Mouse (Mus musculus) forebrain, embryonic 10.5 days (tissue): Measurements from ENCODE around the gene Gm7347. TPM values are rescaled to one million over a fixed set of nuclear protein-coding genes. Genes with fewer than 3 reads are reported as not detected.
"Not testable (repeated sequence)": the region's sequence is repeated elsewhere in the genome, so short reads cannot be mapped to it uniquely, and the experiment has no call there.

ENCODE experiments used
- DNase-seq: peaks from one replicate; pipeline ENCODE4 v3.0.0-alpha.2; 2017; ENCODE audit warnings: low spot score; ENCODE audit errors: extremely low spot score
- H3K27ac ChIP-seq: fragments of 300-500 bp; sonication (generic); 2 replicates; pipeline ENCODE4 v1.5.1; 2016; ENCODE audit warnings: mild to moderate bottlenecking
- H3K27me3 ChIP-seq: fragments of 300-500 bp; sonication (generic); 2 replicates; pipeline ENCODE4 v1.6.1; 2016; ENCODE audit warnings: mild to moderate bottlenecking; ENCODE audit not compliant: poor library complexity, severe bottlenecking
- H3K36me3 ChIP-seq: fragments of 300-500 bp; sonication (generic); replicated peaks from 2 replicates; pipeline ENCODE4 v1.6.1; 2016; ENCODE audit warnings: mild to moderate bottlenecking, moderate library complexity
- H3K4me1 ChIP-seq: fragments of 300-500 bp; sonication (generic); 2 replicates; pipeline ENCODE4 v1.6.1; 2016
- H3K4me3 ChIP-seq: fragments of 300-500 bp; sonication (generic); 2 replicates; pipeline ENCODE4 v1.5.1; 2016; ENCODE audit warnings: mild to moderate bottlenecking, moderate library complexity
- H3K9me3 ChIP-seq: fragments of 300-500 bp; sonication (generic); 2 replicates; pipeline ENCODE4 v1.6.1; 2016; ENCODE audit warnings: mild to moderate bottlenecking, moderate library complexity
- WGBS: fragments of 180-500 bp; shearing (Covaris S2); methylation state at CpG from one replicate; pipeline ENCODE4 v1.1.7; 2016; 5-methylcytosine and 5-hydroxymethylcytosine counted together
- polyA plus RNA-seq: library from polyadenylated mRNA; unstranded; fragments of >200 nt; fragmentation: Nextera tagmentation; extraction: Ambion mirVana; gene quantifications from 2 replicates; pipeline ENCODE4 v1.2.1, GENCODE M21; 2016

Gene Gm7347
- polyA plus RNA-seq: not detected in 2 replicates

DNA sequence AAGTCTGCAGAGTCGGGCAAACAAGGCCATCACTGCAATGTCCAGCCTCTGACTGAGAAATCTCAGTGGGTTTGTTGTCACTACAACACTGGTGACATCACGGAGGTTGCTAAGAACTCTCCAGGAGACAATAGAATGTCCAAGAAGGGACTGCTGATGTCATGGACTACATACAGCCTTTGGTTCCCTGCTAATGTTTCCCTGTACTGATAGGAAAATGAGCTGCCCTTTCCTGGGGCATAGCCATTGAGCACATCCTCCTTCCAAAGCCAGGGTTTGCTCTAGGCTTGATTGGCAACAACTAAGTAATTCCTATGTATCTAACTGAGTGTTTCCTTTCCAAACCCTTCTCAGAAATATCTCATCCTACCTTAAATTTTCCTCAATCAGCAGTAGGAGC, at the start of gene Gm7347:
Gene Gm7347 (minus strand): TSS at position 101 of the 400 bp plus-strand sequence.
- not testable (repeated sequence) for H3K27ac ChIP-seq, H3K27me3 ChIP-seq, H3K9me3 ChIP-seq, DNase-seq, H3K4me3 ChIP-seq, H3K4me1 ChIP-seq, H3K36me3 ChIP-seq
- WGBS: no CpG with 5 or more reads among the region's 2 CpGs

GRCm38 (mm10) chr5:26105262-26105661, 46.9 kb upstream of the Gm7347 start, which contains the start of gene 5031410I06Rik:
5031410I06Rik (minus strand) TSS chr5:26105362.
- DNase-seq, H3K27me3 ChIP-seq: not testable (repeated sequence)
- no CpG with 5 or more reads among the region's 3 CpGs for WGBS

GRCm38 (mm10) chr5:26089191-26089590, 30.8 kb upstream of the Gm7347 start, which contains the start of gene Gm10471:
Gm10471 (minus strand) TSS chr5:26089291.
- H3K9me3 ChIP-seq, H3K27me3 ChIP-seq, DNase-seq, H3K36me3 ChIP-seq, H3K27ac ChIP-seq, H3K4me1 ChIP-seq, H3K4me3 ChIP-seq: not testable (repeated sequence)
- WGBS: 85% methylated on average over 1 of the region's 1 CpGs

More at GRCm38 (mm10) chr5:26105262-26105661, 46.9 kb upstream of the Gm7347 start, which contains the start of gene 5031410I06Rik:
- not testable (repeated sequence) for H3K4me3 ChIP-seq, H3K4me1 ChIP-seq, H3K9me3 ChIP-seq, H3K36me3 ChIP-seq, H3K27ac ChIP-seq

DNA sequence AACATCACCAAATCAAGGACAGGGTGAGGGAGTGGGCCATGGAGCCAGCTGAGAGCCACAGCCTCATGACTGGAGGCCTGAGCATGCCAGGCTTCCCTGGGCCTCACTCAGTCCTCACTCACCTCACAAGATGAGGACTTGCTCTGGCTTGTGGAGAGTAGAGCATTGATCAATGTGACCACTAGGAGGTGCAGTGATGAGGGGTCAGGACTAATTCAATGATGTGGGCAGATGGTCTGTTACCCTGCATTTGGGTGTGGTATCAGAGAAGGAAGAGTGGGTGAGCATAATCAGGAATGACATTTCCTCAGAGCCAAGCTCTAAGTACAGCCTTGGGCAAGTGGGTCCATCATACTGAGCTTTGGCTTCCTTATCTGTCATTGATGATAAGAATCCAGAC, 20.6 kb upstream of the Gm7347 start:
- not testable (repeated sequence) for DNase-seq, H3K4me3 ChIP-seq, H3K27ac ChIP-seq, H3K4me1 ChIP-seq, H3K9me3 ChIP-seq, H3K27me3 ChIP-seq, H3K36me3 ChIP-seq

GRCm38 (mm10) chr5:26070716-26071115, 12.3 kb upstream of the Gm7347 start:
- peaks cover 10% of the 10 kb centered on the region for H3K9me3 ChIP-seq
- no peaks in the 10 kb centered on the region for H3K27me3 ChIP-seq
- DNase-seq: no peak
- H3K36me3 ChIP-seq: no peaks in the 10 kb centered on the region
- no peaks in the 10 kb centered on the region for H3K4me1 ChIP-seq
- WGBS: 90% methylated on average over 24 of the region's 24 CpGs
- no peak overlapping the region for H3K27ac ChIP-seq
- no peak overlapping the region for H3K4me3 ChIP-seq

DNA sequence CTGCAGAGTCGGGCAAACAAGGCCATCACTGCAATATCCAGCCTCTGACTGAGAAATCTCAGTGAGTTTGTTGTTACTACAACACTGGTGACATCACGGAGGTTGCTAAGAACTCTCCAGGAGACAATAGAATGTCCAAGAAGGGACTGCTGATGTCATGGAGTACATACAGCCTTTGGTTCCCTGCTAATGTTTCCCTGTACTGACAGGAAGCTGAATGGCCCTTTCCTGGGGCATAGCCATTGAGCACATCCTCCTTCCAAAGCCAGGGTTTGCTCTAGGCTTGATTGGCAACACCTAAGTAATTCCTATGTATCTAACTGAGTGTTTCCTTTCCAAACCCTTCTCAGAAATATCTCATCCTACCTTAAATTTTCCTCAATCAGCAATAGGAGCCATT, 18.9 kb downstream of the Gm7347 start, which contains the start of gene Speer4a:
Gene Speer4a (minus strand): TSS at position 101 of the 400 bp plus-strand sequence.
- not testable (repeated sequence) for H3K9me3 ChIP-seq, H3K4me3 ChIP-seq, H3K4me1 ChIP-seq, H3K36me3 ChIP-seq, H3K27me3 ChIP-seq, H3K27ac ChIP-seq, DNase-seq
- 80% methylated on average over 2 of the region's 2 CpGs for WGBS

- H3K9me3 ChIP-seq, H3K27me3 ChIP-seq, H3K4me1 ChIP-seq, H3K27ac ChIP-seq, H3K4me3 ChIP-seq, H3K36me3 ChIP-seq, DNase-seq: not testable (repeated sequence)
- WGBS: no CpG with 5 or more reads among the region's 3 CpGs
These were observed 35.6 kb downstream of the Gm7347 start, which contains the start of gene Gm5862 for GRCm38 (mm10) chr5:26022816-26023215. Gm5862 (minus strand) TSS chr5:26022916.

DNA sequence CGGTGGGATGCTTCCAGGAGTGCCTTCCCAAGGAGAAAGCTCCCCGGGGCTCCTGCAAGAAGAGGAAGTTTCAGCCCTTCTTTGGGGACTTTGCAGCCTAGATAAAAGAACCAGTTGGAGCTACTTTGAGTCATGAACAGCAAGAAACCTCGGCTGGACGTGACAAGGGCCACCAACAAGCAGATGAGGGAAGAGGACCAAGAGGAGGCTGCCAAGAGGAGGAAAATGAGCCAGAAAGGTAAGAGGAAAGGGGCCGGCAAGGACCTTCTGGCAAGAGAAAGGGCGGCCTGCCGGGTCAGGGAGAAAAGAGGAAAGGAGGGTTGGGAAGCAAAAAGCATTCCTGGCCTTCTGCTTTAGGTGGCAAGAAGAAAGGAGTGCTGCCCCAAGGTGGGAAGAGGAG, 50.7 kb downstream of the Gm7347 start:
- not testable (repeated sequence) for H3K9me3 ChIP-seq, H3K4me1 ChIP-seq, H3K4me3 ChIP-seq, DNase-seq, H3K27ac ChIP-seq, H3K36me3 ChIP-seq
- H3K27me3 ChIP-seq: peaks cover 21% of the 10 kb centered on the region
- WGBS: 76% methylated on average over 7 of the region's 7 CpGs

- H3K9me3 ChIP-seq, H3K4me1 ChIP-seq, H3K36me3 ChIP-seq: not testable (repeated sequence)
- Histone ChIP-seq H3K27ac (peak overlapping the region; percentile 41), H3K4me3 (peak overlapping the region; percentile 48), H3K27me3 (peaks cover 21% of the 10 kb centered on the region)
- 20% methylated on average over 45 of the region's 45 CpGs for whole genome bisulfite sequencing
- DNase-seq: peak; percentile 66
These were observed 51.3 kb downstream of the Gm7347 start for GRCm38 (mm10) chr5:26006937-26007695.

GRCm38 (mm10) chr5:26004698-26005097, 53.7 kb downstream of the Gm7347 start, which contains the start of gene Gm1979:
Gm1979 (minus strand) TSS chr5:26004798.
- H3K4me3 ChIP-seq, H3K36me3 ChIP-seq, DNase-seq, H3K9me3 ChIP-seq, H3K27ac ChIP-seq, H3K4me1 ChIP-seq: not testable (repeated sequence)
- WGBS: 95% methylated on average over 1 of the region's 2 CpGs
- H3K27me3 ChIP-seq: peaks cover 21% of the 10 kb centered on the region

Other genes starting within 250 kb of the Gm7347 start
- not detected in 2 replicates for gene Gm21663, start 116.2 kb downstream of the Gm7347 start, polyA plus RNA-seq
- not detected in 2 replicates for gene Gm21671, start 104.2 kb downstream of the Gm7347 start, polyA plus RNA-seq
- 0.07 TPM in 1 of 2 replicates, not detected in the other for gene Gm21680, start 85.9 kb downstream of the Gm7347 start, polyA plus RNA-seq
- gene Gm21698, start 69.9 kb downstream of the Gm7347 start, polyA plus RNA-seq: 0.14 TPM in 1 of 2 replicates, not detected in the other
- gene Gm1979, start 53.8 kb downstream of the Gm7347 start, polyA plus RNA-seq: not detected in 2 replicates
- not detected in 2 replicates for gene Gm5862, start 35.7 kb downstream of the Gm7347 start, polyA plus RNA-seq
- 0.06 TPM in 1 of 2 replicates, not detected in the other for gene Speer4a, start 19.0 kb downstream of the Gm7347 start, polyA plus RNA-seq
- not detected in 2 replicates for gene Gm10471, start 30.7 kb upstream of the Gm7347 start, polyA plus RNA-seq
- 0.05 TPM in 1 of 2 replicates, not detected in the other for gene 5031410I06Rik, start 46.8 kb upstream of the Gm7347 start, polyA plus RNA-seq
- gene Gm10220, start 62.8 kb upstream of the Gm7347 start, polyA plus RNA-seq: not detected in 2 replicates
- not detected in 2 replicates for gene Gm7361, start 199.1 kb upstream of the Gm7347 start, polyA plus RNA-seq